Mouse (Mus musculus): Measurements from ENCODE around the gene Vmn2r6. TPM values are rescaled to one million over a fixed set of nuclear protein-coding genes. Genes with fewer than 3 reads are reported as not detected.

The Vmn2r6 gene
- not detected for polyA plus RNA-seq (2014; fragmentation: Illumina TruSeq; extraction: RNeasy Lipid Tissue Mini Kit (QIAGEN cat#74804); ENCODE audit: low read depth, low replicate concordance)

GRCm38 (mm10) chr3:64565730-64566129, at the start of gene Vmn2r6:
Gene Vmn2r6 (minus strand): TSS chr3:64565830.

GRCm38 (mm10) chr3:64509742-64510141, 55.9 kb downstream of the Vmn2r6 start, which contains the start of gene Vmn2r5:
Gene Vmn2r5 (minus strand): TSS chr3:64509842.

Other genes with a start within 250 kb of the Vmn2r6 start
- not detected for gene Vmn2r4, start 150.5 kb downstream of the Vmn2r6 start, polyA plus RNA-seq (2014; fragmentation: Illumina TruSeq; extraction: RNeasy Lipid Tissue Mini Kit (QIAGEN cat#74804); ENCODE audit: low read depth, low replicate concordance)
- gene Vmn2r5, start 56.0 kb downstream of the Vmn2r6 start, polyA plus RNA-seq (2014; fragmentation: Illumina TruSeq; extraction: RNeasy Lipid Tissue Mini Kit (QIAGEN cat#74804); ENCODE audit: low read depth, low replicate concordance): not detected